Mouse (Mus musculus) hindbrain, embryonic 16.5 days (tissue): ENCODE results near the gene Cxadr. TPM values are rescaled to one million over a fixed set of nuclear protein-coding genes. Genes with fewer than 3 reads are reported as not detected.

Experiments used
- ATAC-seq: fragments of 200-750 bp; cut with Nextera tagmentation; 2 replicates; pipeline ENCODE4 v1.8.0; 2017; ENCODE audit warnings: moderate TSS enrichment, moderate library complexity
- H3K27ac ChIP-seq: fragments of 300-500 bp; sonication (generic); 2 replicates; pipeline ENCODE4 v1.5.1; 2014; ENCODE audit warnings: low read depth, mild to moderate bottlenecking, control low read depth, low read length, moderate library complexity
- H3K27me3 ChIP-seq: fragments of 300-500 bp; sonication (generic); replicated peaks from 2 replicates; pipeline ENCODE4 v1.6.1; 2014; ENCODE audit warnings: low read length; ENCODE audit not compliant: control insufficient read depth, insufficient read depth
- H3K36me3 ChIP-seq: fragments of 300-500 bp; sonication (generic); 2 replicates; pipeline ENCODE4 v1.6.1; 2014; ENCODE audit warnings: mild to moderate bottlenecking, low read length, moderate library complexity, mixed read lengths; ENCODE audit not compliant: control insufficient read depth, insufficient read depth
- H3K4me1 ChIP-seq: fragments of 300-500 bp; sonication (generic); 2 replicates; pipeline ENCODE4 v1.6.1; 2014; ENCODE audit warnings: low read depth, low read length; ENCODE audit not compliant: control insufficient read depth, insufficient read depth
- H3K4me2 ChIP-seq: fragments of 300-500 bp; sonication (generic); 2 replicates; pipeline ENCODE4 v1.6.1; 2014; ENCODE audit warnings: mild to moderate bottlenecking, low read length, control low read depth, moderate library complexity
- H3K4me3 ChIP-seq: fragments of 300-500 bp; sonication (generic); 2 replicates; pipeline ENCODE4 v1.5.1; 2014; ENCODE audit warnings: mild to moderate bottlenecking, low read length, control low read depth, moderate library complexity
- H3K9ac ChIP-seq: fragments of 300-500 bp; sonication (generic); 2 replicates; pipeline ENCODE4 v1.6.1; 2014; ENCODE audit warnings: low read depth, mild to moderate bottlenecking, control low read depth, low read length, moderate library complexity
- H3K9me3 ChIP-seq: fragments of 300-500 bp; sonication (generic); 2 replicates; pipeline ENCODE4 v1.6.1; 2014; ENCODE audit warnings: mild to moderate bottlenecking, low read length, moderate library complexity; ENCODE audit not compliant: control insufficient read depth
- WGBS: fragments of 180-500 bp; shearing (Covaris S2); extraction: QIAGEN DNeasy Blood & Tissue Kit; methylation state at CpG from one replicate; pipeline ENCODE4 v1.1.7; 2014; 5-methylcytosine and 5-hydroxymethylcytosine counted together
- polyA plus RNA-seq: library from polyadenylated mRNA; unstranded; fragments of >200 nt; fragmentation: Nextera tagmentation; extraction: Ambion mirVana; gene quantifications from 2 replicates; pipeline ENCODE4 v1.2.1, GENCODE M21; 2015

Gene Cxadr
- polyA plus RNA-seq, 1 experiment from 2014 or later = 144 TPM

DNA sequence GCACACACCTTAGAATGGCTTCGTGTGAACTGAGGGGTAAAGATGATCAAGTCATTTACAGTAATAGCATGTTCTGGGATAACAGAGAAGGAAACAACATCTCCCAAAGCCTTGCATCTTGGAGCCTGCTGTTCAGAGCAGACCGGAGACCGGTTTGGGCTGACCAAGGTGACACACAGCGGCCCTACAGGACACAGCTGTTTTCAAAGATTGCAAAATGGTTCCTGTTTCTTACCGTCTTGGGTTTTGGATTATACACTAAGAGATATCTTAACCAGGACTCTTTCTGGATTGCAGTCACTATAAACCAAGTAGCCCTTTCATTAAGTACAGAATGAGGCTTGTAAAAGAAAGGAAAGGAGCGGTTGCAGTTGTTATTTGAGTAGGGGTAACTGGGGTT, 97.4 kb downstream of the Cxadr start:
- no peak overlapping the region for H3K4me2 ChIP-seq
- no peak overlapping the region for H3K9ac ChIP-seq
- H3K4me1 ChIP-seq = no peaks in the 10 kb centered on the region
- 94% methylated on average over 6 of the region's 6 CpGs for WGBS
- no peaks in the 10 kb centered on the region for H3K9me3 ChIP-seq
- ATAC-seq = no peak
- H3K27me3 ChIP-seq = no peaks in the 10 kb centered on the region
- no peaks in the 10 kb centered on the region for H3K36me3 ChIP-seq
- H3K27ac ChIP-seq = no peak overlapping the region
- H3K4me3 ChIP-seq = no peak overlapping the region

DNA sequence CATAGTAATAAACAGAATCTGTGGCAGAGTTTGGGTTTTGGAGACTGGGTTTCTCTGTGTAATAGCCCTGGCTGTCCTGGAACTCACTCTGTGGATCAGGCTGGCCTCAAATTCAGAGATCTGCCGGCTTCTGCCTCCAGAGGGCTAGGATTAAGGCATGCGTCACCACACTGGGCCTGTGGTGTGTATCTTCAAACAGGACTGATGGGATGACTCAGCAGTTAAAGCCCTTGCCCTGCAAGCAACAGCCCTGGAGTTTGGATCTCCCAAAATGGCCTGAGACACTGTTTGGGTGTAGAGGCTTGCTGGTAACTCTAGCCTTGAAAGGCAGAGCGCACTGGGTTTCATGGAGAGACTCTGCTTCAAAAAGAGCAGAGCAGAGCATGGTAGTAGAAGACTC, 98.1 kb downstream of the Cxadr start:
- no peak for ATAC-seq
- H3K27ac ChIP-seq = no peak overlapping the region
- H3K4me3 ChIP-seq = no peak overlapping the region
- no peaks in the 10 kb centered on the region for H3K36me3 ChIP-seq
- no peak overlapping the region for H3K9ac ChIP-seq
- H3K27me3 ChIP-seq = no peaks in the 10 kb centered on the region
- no peaks in the 10 kb centered on the region for H3K4me1 ChIP-seq
- H3K4me2 ChIP-seq = no peak overlapping the region
- no peaks in the 10 kb centered on the region for H3K9me3 ChIP-seq
- 86% methylated on average over 3 of the region's 3 CpGs for WGBS

DNA sequence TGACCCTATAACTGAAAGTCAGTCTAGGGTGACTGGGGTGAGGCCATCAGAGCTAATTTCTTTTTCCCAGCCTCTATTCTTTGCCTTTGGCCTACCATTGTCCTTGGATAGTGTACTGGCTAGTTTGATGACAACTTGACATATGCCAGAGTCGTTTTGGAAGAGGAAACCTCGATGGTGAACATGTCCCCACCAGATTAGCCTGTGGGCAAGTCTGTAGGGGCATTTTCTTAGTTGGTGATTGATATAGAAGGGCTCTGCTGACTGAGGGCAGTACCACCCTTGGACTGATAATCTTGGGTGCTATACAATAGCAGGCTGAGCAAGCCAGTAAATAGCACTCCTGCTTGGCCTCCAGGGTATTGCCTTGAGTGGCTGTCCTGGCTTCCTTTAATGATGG, 101.0 kb downstream of the Cxadr start:
- 40% methylated on average over 2 of the region's 2 CpGs for WGBS
- no peak for ATAC-seq

DNA sequence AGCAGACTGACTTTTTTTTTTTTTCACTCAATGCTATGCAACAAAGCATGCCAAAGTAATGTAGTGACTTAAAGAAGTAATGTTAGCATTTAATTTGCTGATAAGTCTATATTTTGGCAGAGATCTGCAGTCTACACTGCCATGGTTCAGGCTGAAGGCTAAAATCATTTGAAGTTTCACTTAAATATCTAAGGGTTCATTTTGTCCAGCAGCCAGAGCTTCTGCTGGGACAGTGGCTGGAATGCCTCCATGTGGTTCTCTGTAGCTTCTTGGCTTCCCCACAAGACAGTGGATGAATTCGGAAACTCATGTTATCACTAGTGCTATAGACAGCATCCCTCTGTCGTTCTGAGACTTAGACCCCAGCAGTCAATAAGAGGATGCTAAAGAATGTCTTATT, 105.4 kb downstream of the Cxadr start:
- Histone ChIP-seq H3K4me1 (no peaks in the 10 kb centered on the region), H3K27me3 (no peaks in the 10 kb centered on the region), H3K4me3 (no peak overlapping the region), H3K4me2 (no peak overlapping the region), H3K9me3 (no peaks in the 10 kb centered on the region), H3K9ac (no peak overlapping the region), H3K27ac (no peak overlapping the region), H3K36me3 (no peaks in the 10 kb centered on the region)
- WGBS = 67% methylated on average over 2 of the region's 2 CpGs
- ATAC-seq = no peak

More for the DNA sequence above, 101.0 kb downstream of the Cxadr start:
- H3K4me3 ChIP-seq = no peak overlapping the region
- H3K4me2 ChIP-seq = no peak overlapping the region
- no peaks in the 10 kb centered on the region for H3K27me3 ChIP-seq
- H3K9ac ChIP-seq = no peak overlapping the region
- no peaks in the 10 kb centered on the region for H3K9me3 ChIP-seq
- H3K27ac ChIP-seq = no peak overlapping the region
- no peaks in the 10 kb centered on the region for H3K36me3 ChIP-seq
- no peaks in the 10 kb centered on the region for H3K4me1 ChIP-seq

DNA sequence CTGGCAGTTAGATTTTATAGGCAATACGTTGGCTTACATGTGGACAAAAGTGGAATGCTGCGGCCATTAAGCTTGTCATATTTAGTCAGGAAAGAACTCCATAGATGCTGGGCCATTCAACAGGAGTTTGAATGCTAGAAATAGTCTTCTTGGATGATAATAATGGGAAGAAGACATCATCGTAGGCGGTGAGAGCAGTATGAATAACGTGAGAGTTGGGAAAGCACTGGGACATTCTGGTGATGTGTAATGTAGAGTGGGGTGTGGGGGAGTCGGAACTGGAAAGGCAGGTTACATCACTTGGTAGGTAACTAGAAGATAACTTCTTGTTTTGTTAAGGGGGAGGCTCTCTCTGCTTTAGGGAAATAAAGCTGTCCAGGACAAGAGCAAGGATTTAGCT, 106.6 kb downstream of the Cxadr start:
- H3K27me3 ChIP-seq = no peaks in the 10 kb centered on the region
- no peaks in the 10 kb centered on the region for H3K9me3 ChIP-seq
- no peaks in the 10 kb centered on the region for H3K4me1 ChIP-seq
- no peak overlapping the region for H3K4me3 ChIP-seq
- no peak overlapping the region for H3K9ac ChIP-seq
- ATAC-seq = no peak
- WGBS = 94% methylated on average over 6 of the region's 6 CpGs
- no peak overlapping the region for H3K4me2 ChIP-seq
- no peaks in the 10 kb centered on the region for H3K36me3 ChIP-seq
- H3K27ac ChIP-seq = no peak overlapping the region

Other genes with a start within 250 kb of the Cxadr start
- gene Btg3, start 75.7 kb downstream of the Cxadr start, polyA plus RNA-seq = 10.5 and 16.0 TPM in 2 replicates